Mouse (Mus musculus) midbrain, postnatal 0 days (tissue): ENCODE measurements at regions not wholly inside any gene's neighbourhood (a gene's known extent, or its start where the extent isn't known, plus 50 kb on each side); places are given as distances from the start of the nearest gene placed in this dataset.

Experiments used
- ATAC-seq: fragments of 200-750 bp; cut with Nextera tagmentation; 2 replicates; pipeline ENCODE4 v1.8.0; 2017; ENCODE audit warnings: moderate number of reproducible peaks, mild to moderate bottlenecking, moderate TSS enrichment, moderate library complexity; ENCODE audit not compliant: low FRiP score
- DNase-seq: peaks from one replicate; pipeline ENCODE4 v3.0.0-alpha.2; 2015; ENCODE audit warnings: low spot score
- H3K27ac ChIP-seq: fragments of 300-500 bp; sonication (generic); 2 replicates; pipeline ENCODE4 v1.5.1; 2014; ENCODE audit warnings: low read depth, mild to moderate bottlenecking, low read length, mixed read lengths
- H3K27me3 ChIP-seq: fragments of 300-500 bp; sonication (generic); 2 replicates; pipeline ENCODE4 v1.6.1; 2014; ENCODE audit warnings: low read length, control low read depth, mixed read lengths; ENCODE audit not compliant: insufficient read depth
- H3K36me3 ChIP-seq: fragments of 300-500 bp; sonication (generic); 2 replicates; pipeline ENCODE4 v1.6.1; 2014; ENCODE audit warnings: low read length, control low read depth, mixed read lengths; ENCODE audit not compliant: insufficient read depth
- H3K4me1 ChIP-seq: fragments of 300-500 bp; sonication (generic); 2 replicates; pipeline ENCODE4 v1.6.1; 2014; ENCODE audit warnings: mild to moderate bottlenecking, control low read depth, antibody characterized with exemption, low read length, mixed read lengths; ENCODE audit not compliant: insufficient read depth
- H3K4me2 ChIP-seq: fragments of 300-500 bp; sonication (generic); 2 replicates; pipeline ENCODE4 v1.6.1; 2014; ENCODE audit warnings: low read depth, mild to moderate bottlenecking, low read length, mixed read lengths; ENCODE audit not compliant: poor library complexity, severe bottlenecking
- H3K4me3 ChIP-seq: fragments of 300-500 bp; sonication (generic); 2 replicates; pipeline ENCODE4 v1.5.1; 2014; ENCODE audit warnings: low read depth, mild to moderate bottlenecking, low read length, moderate library complexity
- H3K9ac ChIP-seq: fragments of 300-500 bp; sonication (generic); replicated peaks from 2 replicates; pipeline ENCODE4 v1.6.1; 2014; ENCODE audit warnings: mild to moderate bottlenecking, low read length, moderate library complexity, mixed read lengths; ENCODE audit not compliant: poor library complexity, severe bottlenecking
- H3K9me3 ChIP-seq: fragments of 300-500 bp; sonication (generic); 2 replicates; pipeline ENCODE4 v1.6.1; 2016; ENCODE audit warnings: low read length, control low read depth
- CTCF ChIP-seq: IDR thresholded peaks from 2 replicates; pipeline ENCODE4 v1.5.1; 2016; ENCODE audit warnings: antibody characterized with exemption, mild to moderate bottlenecking
- WGBS: fragments of 180-500 bp; shearing (Covaris S2); extraction: QIAGEN DNeasy Blood & Tissue Kit; methylation state at CpG from one replicate; pipeline ENCODE4 v1.1.7; 2014; 5-methylcytosine and 5-hydroxymethylcytosine counted together

GRCm38 (mm10) chr1:176683146-176683545, 130.7 kb downstream of the Cep170 start:
- DNase-seq (peak; percentile 64), ATAC-seq (no peak)
- Histone ChIP-seq H3K36me3 (no peaks in the 10 kb centered on the region), H3K4me2 (no peak overlapping the region), H3K27ac (no peak overlapping the region), H3K9me3 (no peaks in the 10 kb centered on the region), H3K4me1 (no peaks in the 10 kb centered on the region), H3K4me3 (no peak overlapping the region), H3K27me3 (no peaks in the 10 kb centered on the region), H3K9ac (no peak overlapping the region)
- TF ChIP-seq CTCF, result no peak
- 82% methylated on average over 6 of the region's 6 CpGs for WGBS

- Histone ChIP-seq H3K4me2 (no peak overlapping the region), H3K9ac (no peak overlapping the region), H3K4me3 (no peak overlapping the region), H3K9me3 (no peaks in the 10 kb centered on the region), H3K27me3 (no peaks in the 10 kb centered on the region), H3K4me1 (no peaks in the 10 kb centered on the region), H3K36me3 (no peaks in the 10 kb centered on the region), H3K27ac (no peak overlapping the region)
- no peak for TF ChIP-seq CTCF
- ATAC-seq (peak; percentile 58; the same call in 1 of the 2 replicates), DNase-seq (peak; percentile 63)
- WGBS, result 73% methylated on average over 8 of the region's 8 CpGs
Observed at GRCm38 (mm10) chr1:176681971-176682370, 131.9 kb downstream of the Cep170 start.

GRCm38 (mm10) chr1:176675184-176675583, 138.7 kb downstream of the Cep170 start:
- Histone ChIP-seq H3K9ac (no peak overlapping the region), H3K9me3 (no peaks in the 10 kb centered on the region), H3K36me3 (no peaks in the 10 kb centered on the region), H3K4me2 (no peak overlapping the region), H3K4me3 (no peak overlapping the region), H3K27ac (no peak overlapping the region), H3K4me1 (no peaks in the 10 kb centered on the region), H3K27me3 (no peaks in the 10 kb centered on the region)
- no peak for TF ChIP-seq CTCF
- ATAC-seq (no peak), DNase-seq (no peak)

GRCm38 (mm10) chr1:176671081-176671480, 142.8 kb downstream of the Cep170 start:
- Histone ChIP-seq H3K36me3 (no peaks in the 10 kb centered on the region), H3K27ac (no peak overlapping the region), H3K9me3 (no peaks in the 10 kb centered on the region), H3K4me1 (no peaks in the 10 kb centered on the region), H3K4me2 (no peak overlapping the region), H3K9ac (no peak overlapping the region), H3K4me3 (no peak overlapping the region), H3K27me3 (no peaks in the 10 kb centered on the region)
- DNase-seq, result no peak
- ATAC-seq, result no peak
- no peak for TF ChIP-seq CTCF
- 72% methylated on average over 3 of the region's 3 CpGs for WGBS

DNA sequence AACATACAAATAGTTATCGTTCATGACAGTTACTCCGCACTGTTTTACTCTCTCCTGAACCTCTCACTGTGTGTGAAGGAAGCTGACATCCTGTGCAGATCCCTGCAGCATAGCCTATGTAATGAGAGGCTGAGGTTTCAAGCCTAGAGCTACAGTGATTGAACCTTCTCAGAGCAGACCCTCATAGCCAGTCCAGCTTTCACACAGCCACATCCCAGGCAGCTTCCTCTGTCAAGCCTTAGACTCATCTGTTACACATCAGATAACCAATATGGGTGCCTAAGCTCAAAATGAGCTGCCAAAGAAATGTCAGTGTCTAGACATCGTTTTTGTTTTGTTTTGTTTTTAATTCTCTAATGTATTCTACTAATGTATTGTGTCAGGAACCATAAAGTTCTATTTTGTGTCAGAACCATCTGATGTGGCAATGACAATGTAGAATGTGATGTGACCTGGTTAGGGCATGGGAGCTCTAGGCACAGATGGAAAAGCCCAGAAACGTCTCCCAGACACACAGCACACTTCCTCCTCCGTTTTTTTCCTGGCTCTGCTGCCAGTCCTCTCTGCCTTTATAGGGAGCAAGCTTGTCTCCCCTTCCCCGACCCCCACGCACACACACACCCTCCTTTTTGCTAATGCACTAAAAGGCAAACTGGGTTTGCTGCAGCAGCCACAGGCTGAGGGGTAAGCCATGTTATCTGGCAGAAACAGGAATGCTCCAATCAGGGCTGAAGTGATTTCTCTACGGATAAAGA, 146.1 kb downstream of the Cep170 start:
- H3K9me3 ChIP-seq, result no peaks in the 10 kb centered on the region
- no peak for DNase-seq
- 64% methylated on average over 8 of the region's 8 CpGs for WGBS
- no peak overlapping the region for H3K4me2 ChIP-seq
- no peak overlapping the region for H3K9ac ChIP-seq
- no peaks in the 10 kb centered on the region for H3K4me1 ChIP-seq
- H3K4me3 ChIP-seq, result no peak overlapping the region
- no peak overlapping the region for H3K27ac ChIP-seq
- TF ChIP-seq CTCF, result no peak
- no peak for ATAC-seq
- no peaks in the 10 kb centered on the region for H3K27me3 ChIP-seq
- no peaks in the 10 kb centered on the region for H3K36me3 ChIP-seq

GRCm38 (mm10) chr1:176660286-176660685, 153.6 kb downstream of the Cep170 start:
- H3K27ac ChIP-seq, result no peak overlapping the region
- no peak for TF ChIP-seq CTCF
- 94% methylated on average over 6 of the region's 6 CpGs for WGBS
- H3K36me3 ChIP-seq, result no peaks in the 10 kb centered on the region
- no peak for ATAC-seq
- H3K9ac ChIP-seq, result no peak overlapping the region
- H3K27me3 ChIP-seq, result no peaks in the 10 kb centered on the region
- H3K9me3 ChIP-seq, result no peaks in the 10 kb centered on the region
- no peak overlapping the region for H3K4me2 ChIP-seq
- no peak overlapping the region for H3K4me3 ChIP-seq
- DNase-seq, result peak; percentile 19
- H3K4me1 ChIP-seq, result no peaks in the 10 kb centered on the region; the same call in 1 of the 2 replicates
